Mouse (Mus musculus) spleen, adult 12 weeks (tissue): ENCODE data around the gene Gm11639.

Source experiments
- DNase-seq: peaks from one replicate; pipeline ENCODE4 v3.0.0; 2022; ENCODE audit warnings: low spot score

Gene Gm11639

DNA sequence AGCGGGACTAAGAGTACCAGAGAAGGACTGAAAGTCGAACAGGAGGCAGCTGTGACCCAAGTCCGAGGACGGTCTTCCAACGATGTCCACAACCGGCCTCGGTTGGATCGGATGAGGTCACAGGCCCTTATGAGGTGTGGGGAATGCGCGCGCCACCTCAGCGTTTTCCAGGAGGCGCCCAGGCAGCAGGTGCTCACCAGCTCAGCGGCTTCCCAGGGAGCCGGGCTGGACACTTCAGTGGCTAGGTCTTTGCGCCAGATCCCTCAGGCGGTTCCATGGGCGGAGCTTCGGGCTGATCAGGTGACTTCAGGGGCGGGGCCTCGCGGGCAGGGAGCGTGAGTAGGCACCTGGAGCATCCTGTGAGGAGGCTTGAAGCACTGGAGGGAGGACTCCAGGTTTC is at the start of gene Gm11639:
Gm11639 (plus strand) TSS at position 160 of the 400 bp plus-strand sequence.
- no peak for DNase-seq

DNA sequence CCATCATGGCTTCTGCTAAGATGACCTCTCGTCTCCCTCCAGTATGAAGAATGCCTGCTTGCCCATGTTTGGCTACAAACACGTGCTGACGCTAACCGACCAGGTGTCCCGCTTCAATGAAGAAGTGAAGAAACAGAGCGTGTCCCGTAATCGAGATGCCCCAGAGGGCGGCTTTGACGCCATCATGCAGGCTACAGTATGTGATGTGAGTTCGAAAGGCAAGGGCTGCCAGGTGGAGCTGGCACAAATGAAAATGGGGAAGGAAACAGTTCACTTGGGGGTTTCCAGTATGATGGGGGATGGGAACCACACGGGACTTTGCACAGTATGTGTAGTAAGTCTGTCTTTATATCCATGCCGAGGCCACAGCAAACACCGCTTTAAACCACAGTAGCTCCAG is 48.5 kb upstream of the Gm11639 start:
- peak; percentile 56 for DNase-seq

DNA sequence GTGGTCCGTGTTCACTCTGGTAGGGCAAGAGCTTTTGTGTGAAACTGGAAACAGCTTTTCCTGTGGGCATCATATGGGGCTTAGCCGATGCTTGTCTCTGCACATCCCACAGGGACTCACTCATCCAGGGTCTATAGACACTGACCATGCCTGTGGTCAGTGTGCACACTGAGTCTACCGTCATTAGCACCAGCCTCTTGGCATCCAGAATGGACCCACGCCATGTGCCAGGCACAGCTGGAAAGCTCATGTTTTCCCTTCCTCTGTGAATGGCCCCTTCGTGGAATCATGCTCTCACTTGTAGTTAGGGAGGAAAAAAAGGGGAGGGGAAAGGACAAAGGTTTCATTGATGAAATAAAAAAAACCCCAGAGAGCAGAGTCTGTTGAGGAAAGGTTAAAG is 47.5 kb upstream of the Gm11639 start:
- no peak for DNase-seq

DNA sequence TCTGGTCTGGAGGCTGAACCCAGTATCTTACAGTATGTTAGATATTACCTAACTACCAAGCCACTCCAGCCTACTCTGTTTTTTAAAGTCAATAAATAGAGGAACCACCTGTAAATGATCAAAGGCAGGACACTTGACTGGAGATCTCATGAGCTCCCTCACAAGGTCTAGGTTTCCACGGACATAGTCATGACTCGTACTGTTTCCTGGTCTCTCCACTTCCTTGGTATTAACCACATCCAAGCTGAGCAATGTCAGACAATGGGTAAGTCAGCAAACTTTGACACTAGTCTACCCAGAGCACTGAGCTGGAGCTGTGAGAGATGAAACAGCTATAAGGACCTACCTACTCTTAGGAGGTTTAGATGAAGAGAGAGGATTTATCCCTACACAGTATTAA is 46.6 kb upstream of the Gm11639 start:
- DNase-seq: no peak

GRCm38 (mm10) chr11:104639634-104640033 is 45.9 kb upstream of the Gm11639 start:
- no peak for DNase-seq

DNA sequence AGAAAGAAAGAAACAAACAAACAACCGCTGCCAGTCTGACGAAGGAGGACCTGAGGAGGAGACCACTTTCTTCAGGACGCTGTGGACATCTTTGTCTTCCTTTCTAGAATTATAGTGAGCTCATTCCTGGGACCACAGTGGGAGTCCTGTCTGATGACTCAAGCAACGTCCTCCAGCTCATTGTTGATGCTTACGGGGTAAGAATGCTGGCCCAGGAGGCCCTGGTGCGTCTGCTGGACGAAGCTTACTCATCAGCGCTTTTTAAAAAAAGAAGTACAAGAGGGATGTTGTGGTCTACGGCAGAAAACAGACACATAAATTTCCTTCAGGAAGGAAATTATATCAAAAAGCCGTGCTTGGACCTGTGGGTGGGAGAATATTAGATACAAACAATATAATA is 44.6 kb upstream of the Gm11639 start:
- no peak for DNase-seq

DNA sequence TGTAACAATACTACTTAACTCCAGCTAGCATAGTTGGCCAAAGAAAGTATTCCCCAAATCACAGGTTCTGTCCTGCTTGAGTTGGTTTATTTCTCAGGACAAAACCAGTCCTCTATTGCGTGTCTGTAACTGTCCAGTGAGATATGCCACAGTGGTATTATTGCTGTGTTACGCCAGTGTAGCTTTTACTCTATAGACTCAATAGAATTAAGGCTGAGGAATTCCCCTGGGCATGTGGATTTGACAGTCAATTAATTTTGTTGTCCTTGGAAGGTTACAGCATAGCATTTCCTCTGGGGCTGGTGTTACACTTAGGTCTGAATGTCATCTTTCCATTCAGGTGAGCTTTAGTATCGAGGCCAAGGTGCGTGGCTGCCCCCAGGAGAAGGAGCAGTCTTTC is 42.3 kb upstream of the Gm11639 start:
- no peak for DNase-seq

- DNase-seq: no peak
Observed at GRCm38 (mm10) chr11:104645402-104645801, 40.1 kb upstream of the Gm11639 start.

DNA sequence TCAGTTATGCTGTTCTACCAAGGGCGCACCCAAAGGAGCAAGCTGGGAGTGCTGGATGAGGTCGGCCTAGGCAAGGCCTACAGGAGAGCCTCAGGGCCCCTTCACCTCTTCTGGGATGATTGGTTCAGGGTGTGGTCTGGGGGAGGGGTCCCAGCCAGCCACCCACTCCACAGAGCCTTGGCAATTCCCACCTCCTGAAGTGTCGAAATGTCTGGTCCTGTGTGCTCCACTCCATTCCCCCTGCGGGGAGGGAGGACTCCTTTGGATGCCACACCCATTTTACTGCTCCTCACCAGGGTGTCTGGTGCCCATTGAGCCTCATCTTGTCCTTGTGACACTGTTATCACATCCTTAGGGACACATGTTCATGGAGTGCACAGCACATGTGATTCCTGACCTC is 39.3 kb upstream of the Gm11639 start:
- DNase-seq: no peak

DNA sequence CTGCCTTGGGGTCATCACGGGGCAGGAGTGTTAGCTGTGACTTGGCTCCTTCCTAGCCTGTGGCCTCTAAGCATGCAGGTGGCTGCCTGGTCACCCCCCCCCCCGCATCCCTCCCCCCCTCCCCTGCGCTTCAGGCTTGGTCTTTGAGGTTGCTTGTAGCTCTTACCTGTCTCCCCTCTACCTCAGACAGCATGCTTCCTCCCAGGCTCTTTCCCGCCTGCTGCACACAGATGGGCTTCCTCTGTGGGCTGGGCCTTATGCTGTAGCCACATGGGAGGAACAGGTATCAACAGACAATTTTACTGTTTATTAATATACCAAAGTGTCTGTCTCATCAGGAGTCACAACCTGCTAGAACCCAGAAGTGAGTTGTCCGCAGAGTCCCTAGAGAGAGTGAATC is 38.9 kb upstream of the Gm11639 start:
- DNase-seq: no peak

- no peak for DNase-seq
Observed at GRCm38 (mm10) chr11:104647188-104647867, 38.2 kb upstream of the Gm11639 start.

GRCm38 (mm10) chr11:104648571-104648970 is 36.9 kb upstream of the Gm11639 start:
- DNase-seq: peak; percentile 32

- DNase-seq: no peak
Observed at GRCm38 (mm10) chr11:104660599-104660998, 24.9 kb upstream of the Gm11639 start.

GRCm38 (mm10) chr11:104661106-104661505 is 24.4 kb upstream of the Gm11639 start:
- DNase-seq: no peak

DNA sequence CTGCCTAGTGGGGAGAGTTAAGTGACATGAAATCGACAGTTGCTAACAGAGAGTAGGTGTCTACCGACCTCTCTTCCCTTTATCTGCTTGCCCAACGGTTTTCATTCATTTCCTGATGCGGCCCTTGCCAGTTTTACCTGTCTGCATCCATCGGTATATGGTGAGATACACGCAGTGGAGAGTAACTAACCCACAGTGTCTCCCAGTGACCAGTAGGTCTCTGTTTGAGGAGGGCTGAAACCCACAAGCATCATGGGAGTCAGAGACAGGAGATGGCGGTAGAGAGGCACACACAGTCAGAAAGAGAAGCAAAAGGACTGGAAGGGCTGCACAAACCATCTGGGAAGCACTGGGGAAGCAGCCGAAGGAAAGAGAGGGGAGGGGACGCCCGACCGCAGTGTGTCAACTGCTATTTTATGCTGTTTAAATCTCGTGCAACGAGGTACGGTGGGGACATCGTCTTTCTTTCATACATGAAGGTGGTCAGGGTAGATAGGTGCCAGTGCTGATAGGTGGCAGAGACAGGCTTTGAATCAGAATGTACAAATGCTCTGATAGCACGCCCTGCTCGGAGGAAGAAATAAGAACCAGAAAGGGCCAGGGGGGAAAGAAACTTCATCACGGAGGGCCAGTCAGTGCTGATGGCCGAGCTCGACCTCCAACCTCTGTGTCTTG is 23.8 kb upstream of the Gm11639 start:
- no peak for DNase-seq

- DNase-seq: no peak
Observed at GRCm38 (mm10) chr11:104662573-104662972, 22.9 kb upstream of the Gm11639 start.

GRCm38 (mm10) chr11:104663241-104663877 is 22.1 kb upstream of the Gm11639 start:
- DNase-seq: no peak

DNA sequence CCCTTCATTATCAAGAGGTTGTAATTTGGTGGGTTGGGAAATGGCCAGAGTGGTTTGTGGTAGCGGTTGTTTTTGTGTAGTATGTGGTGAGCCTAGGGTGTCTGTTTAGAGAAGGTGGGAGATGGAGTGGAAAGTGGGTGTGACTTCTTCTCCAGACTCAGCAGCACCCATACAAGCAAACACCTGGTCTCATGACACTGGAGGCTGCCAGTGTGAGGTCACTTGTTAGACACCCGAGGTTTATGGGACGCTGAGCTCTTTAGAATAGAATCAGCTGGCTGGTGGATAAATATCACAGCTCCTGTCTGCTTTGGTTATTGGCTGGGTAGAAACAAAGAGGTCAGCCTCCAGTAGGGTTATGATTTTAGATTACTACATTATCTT is 21.6 kb upstream of the Gm11639 start:
- DNase-seq: no peak

GRCm38 (mm10) chr11:104664441-104664840 is 21.1 kb upstream of the Gm11639 start:
- no peak for DNase-seq

DNA sequence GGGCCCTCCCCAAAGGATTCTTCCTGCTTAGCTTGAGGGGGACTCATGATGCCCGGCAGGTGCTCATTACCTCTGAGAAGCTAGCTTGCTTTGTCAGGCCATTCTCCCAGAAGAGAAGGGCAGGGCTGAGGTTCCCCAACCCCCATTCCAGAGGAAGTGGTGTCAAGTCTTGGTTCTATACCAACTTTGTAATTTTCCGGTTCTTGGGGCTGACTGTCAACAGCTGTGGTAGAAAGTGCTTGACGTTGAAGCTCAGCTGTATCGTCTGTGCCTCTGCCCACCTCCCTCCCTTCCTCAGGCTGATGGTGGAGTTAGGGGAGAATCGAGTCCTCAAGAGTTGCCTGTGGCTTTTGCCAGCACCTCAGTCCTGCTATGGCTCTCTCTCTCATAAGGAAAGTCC is 18.1 kb upstream of the Gm11639 start:
- DNase-seq: no peak

DNA sequence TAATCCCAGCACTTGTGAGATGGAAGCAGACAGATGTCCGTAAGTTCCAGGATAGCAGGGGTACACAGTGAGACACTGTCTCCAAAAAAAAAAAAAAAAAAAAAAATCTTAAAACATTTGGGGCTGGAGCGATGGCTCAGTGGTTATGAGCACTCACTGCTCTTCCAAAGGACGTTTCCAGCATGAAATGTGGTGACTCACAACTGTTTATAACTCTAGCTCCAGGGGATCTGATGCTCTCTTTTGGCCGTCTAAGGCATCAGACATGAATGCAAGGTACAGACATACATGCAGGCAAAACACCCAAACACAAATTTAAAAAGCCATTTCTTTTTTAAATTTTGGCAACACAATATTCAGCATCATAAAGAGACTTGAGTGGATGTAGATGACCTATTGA is 12.1 kb upstream of the Gm11639 start:
- DNase-seq: no peak

GRCm38 (mm10) chr11:104674768-104675167 is 10.7 kb upstream of the Gm11639 start:
- no peak for DNase-seq

DNA sequence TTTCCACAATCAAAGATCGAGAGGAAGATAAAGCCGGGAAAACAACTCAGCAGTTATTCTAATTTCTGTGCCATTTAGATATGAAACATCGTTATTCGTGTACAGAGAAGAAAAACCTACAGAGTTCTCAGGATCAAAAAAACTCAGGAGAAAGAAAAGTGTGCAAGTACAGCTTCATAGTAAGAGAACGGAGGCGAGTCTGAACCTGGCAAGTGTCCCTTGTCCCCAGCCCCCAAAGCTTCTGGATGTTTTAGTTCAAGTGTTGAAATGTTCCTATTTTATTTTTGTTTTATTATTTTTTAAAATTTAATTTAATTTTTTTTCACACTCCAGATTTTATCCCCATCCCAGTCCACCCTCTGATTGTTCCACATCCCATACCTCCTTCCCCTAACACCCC is 7.7 kb downstream of the Gm11639 start:
- no peak for DNase-seq

DNA sequence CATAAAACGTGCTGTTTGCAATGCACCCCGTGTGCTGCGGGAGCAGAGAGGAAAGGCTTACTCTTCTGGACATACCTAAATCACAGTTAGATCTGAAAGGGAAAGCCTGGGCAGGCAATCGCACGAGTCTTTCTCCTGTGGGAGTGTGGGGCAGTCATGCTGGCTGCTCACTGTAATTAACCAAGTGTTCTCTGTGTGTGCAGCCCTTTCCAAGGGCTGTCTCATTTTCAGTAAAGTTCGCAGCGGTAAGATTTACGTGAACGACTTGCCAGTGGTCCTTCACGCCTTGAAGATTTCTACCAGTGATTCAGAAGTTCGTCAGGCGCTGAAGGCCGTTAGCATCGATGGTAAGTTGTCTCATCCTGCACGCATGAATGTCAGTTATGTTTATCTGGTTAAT is 18.6 kb downstream of the Gm11639 start:
- DNase-seq: no peak
